Mouse (Mus musculus): Measurements from ENCODE around the gene A730061H03Rik. TPM values are rescaled to one million over a fixed set of nuclear protein-coding genes. Genes with fewer than 3 reads are reported as not detected.

A730061H03Rik gene
- polyA plus RNA-seq, 1 experiment from 2014 or later = 2.2 TPM

- peak; percentile 96 for ATAC-seq
- H3K4me3 ChIP-seq (replicated peaks) = peak within 1 kb of the TSS; percentile 90
- WGBS = under 1% methylated on average over 22 of the region's 22 CpGs
These were observed 30.6 kb upstream of the A730061H03Rik start, which contains the start of gene Psme2 for GRCm38 (mm10) chr14:55590748-55591330. Psme2 (minus strand) TSS chr14:55591113.

GRCm38 (mm10) chr14:55589771-55590448 lies 29.7 kb upstream of the A730061H03Rik start:
- WGBS = 69% methylated on average over 11 of the region's 11 CpGs
- Histone ChIP-seq H3K4me3 (replicated peaks) (peak overlapping the region; percentile 90), H3K27me3 (replicated peaks) (no peaks in the 10 kb centered on the region), H3K4me2 (replicated peaks) (peak overlapping the region; percentile 85), H3K36me3 (peaks cover 3% of the 10 kb centered on the region; the same call in 1 of the 2 replicates), H3K9ac (peak overlapping the region; percentile 52), H3K9me3 (no peaks in the 10 kb centered on the region), H3K4me1 (replicated peaks) (peaks cover 23% of the 10 kb centered on the region), H3K27ac (peak overlapping the region; percentile 98)
- ATAC-seq = no peak

More at GRCm38 (mm10) chr14:55590748-55591330, 30.6 kb upstream of the A730061H03Rik start, which contains the start of gene Psme2:
- Histone ChIP-seq H3K27me3 (replicated peaks) (no peaks in the 10 kb centered on the region), H3K9ac (peak within 1 kb of the TSS; percentile 91), H3K27ac (peak within 1 kb of the TSS; percentile 98), H3K4me2 (replicated peaks) (peak within 1 kb of the TSS; percentile 85), H3K9me3 (no peaks in the 10 kb centered on the region), H3K4me1 (replicated peaks) (peaks cover 20% of the 10 kb centered on the region), H3K36me3 (peaks cover 12% of the 10 kb centered on the region)

GRCm38 (mm10) chr14:55589271-55589670 lies 29.1 kb upstream of the A730061H03Rik start:
- no peak overlapping the region for H3K27ac ChIP-seq
- no peak for ATAC-seq
- no peaks in the 10 kb centered on the region for H3K27me3 ChIP-seq (replicated peaks)
- H3K4me2 ChIP-seq (replicated peaks) = no peak overlapping the region; the same call in 1 of the 2 replicates
- H3K9me3 ChIP-seq = no peaks in the 10 kb centered on the region
- H3K9ac ChIP-seq = no peak overlapping the region
- no peaks in the 10 kb centered on the region for H3K36me3 ChIP-seq
- H3K4me3 ChIP-seq (replicated peaks) = no peak overlapping the region
- H3K4me1 ChIP-seq (replicated peaks) = peaks cover 27% of the 10 kb centered on the region
- 93% methylated on average over 5 of the region's 5 CpGs for WGBS

GRCm38 (mm10) chr14:55586149-55586548 lies 25.9 kb upstream of the A730061H03Rik start:
- no peaks in the 10 kb centered on the region for H3K27me3 ChIP-seq (replicated peaks)
- no peak overlapping the region for H3K9ac ChIP-seq
- H3K4me2 ChIP-seq (replicated peaks) = no peak overlapping the region
- H3K4me1 ChIP-seq (replicated peaks) = peaks cover 18% of the 10 kb centered on the region
- H3K36me3 ChIP-seq = peaks cover 6% of the 10 kb centered on the region; the same call in 1 of the 2 replicates
- no peak for ATAC-seq
- no peak overlapping the region for H3K27ac ChIP-seq
- H3K9me3 ChIP-seq = no peaks in the 10 kb centered on the region
- no peak overlapping the region for H3K4me3 ChIP-seq (replicated peaks)
- WGBS = 93% methylated on average over 2 of the region's 2 CpGs

- Histone ChIP-seq H3K27ac (peak overlapping the region; percentile 62; the same call in 1 of the 2 replicates), H3K4me1 (replicated peaks) (peaks cover 18% of the 10 kb centered on the region), H3K4me3 (replicated peaks) (peak overlapping the region; percentile 56), H3K9ac (no peak overlapping the region), H3K9me3 (no peaks in the 10 kb centered on the region), H3K27me3 (replicated peaks) (no peaks in the 10 kb centered on the region), H3K36me3 (peaks cover 9% of the 10 kb centered on the region), H3K4me2 (replicated peaks) (peak overlapping the region; percentile 93)
- WGBS = 44% methylated on average over 6 of the region's 6 CpGs
- ATAC-seq = peak; percentile 70
These were observed 25.4 kb upstream of the A730061H03Rik start for GRCm38 (mm10) chr14:55585566-55585960.

GRCm38 (mm10) chr14:55584702-55585565 lies 24.7 kb upstream of the A730061H03Rik start, which contains the start of gene Emc9:
Emc9 (minus strand) TSS chr14:55585302.
- no peaks in the 10 kb centered on the region for H3K27me3 ChIP-seq (replicated peaks)
- peak within 1 kb of the TSS; percentile 53 for H3K9ac ChIP-seq

GRCm38 (mm10) chr14:55584303-55584701 lies 24.1 kb upstream of the A730061H03Rik start:
- ATAC-seq = no peak
- no peaks in the 10 kb centered on the region for H3K9me3 ChIP-seq

More at GRCm38 (mm10) chr14:55584702-55585565, 24.7 kb upstream of the A730061H03Rik start, which contains the start of gene Emc9:
- Histone ChIP-seq H3K27ac (peak within 1 kb of the TSS; percentile 62), H3K4me2 (replicated peaks) (peak within 1 kb of the TSS; percentile 93), H3K9me3 (no peaks in the 10 kb centered on the region), H3K36me3 (peaks cover 13% of the 10 kb centered on the region), H3K4me1 (replicated peaks) (peaks cover 14% of the 10 kb centered on the region), H3K4me3 (replicated peaks) (peak within 1 kb of the TSS; percentile 56)
- 4% methylated on average over 43 of the region's 43 CpGs for WGBS
- peak; percentile 93 for ATAC-seq

GRCm38 (mm10) chr14:55581981-55582681 lies 21.9 kb upstream of the A730061H03Rik start:
- Histone ChIP-seq H3K9ac (no peak overlapping the region), H3K4me3 (replicated peaks) (no peak overlapping the region), H3K27me3 (replicated peaks) (no peaks in the 10 kb centered on the region), H3K4me1 (replicated peaks) (peaks cover 11% of the 10 kb centered on the region; the same call in 1 of the 2 replicates), H3K27ac (no peak overlapping the region), H3K36me3 (peaks cover 13% of the 10 kb centered on the region), H3K4me2 (replicated peaks) (no peak overlapping the region), H3K9me3 (no peaks in the 10 kb centered on the region)
- no peak for ATAC-seq
- 68% methylated on average over 9 of the region's 9 CpGs for WGBS

More at GRCm38 (mm10) chr14:55584303-55584701, 24.1 kb upstream of the A730061H03Rik start:
- peaks cover 9% of the 10 kb centered on the region; the same call in 1 of the 2 replicates for H3K4me1 ChIP-seq (replicated peaks)
- peaks cover 13% of the 10 kb centered on the region for H3K36me3 ChIP-seq
- H3K9ac ChIP-seq = peak overlapping the region; percentile 53; the same call in 1 of the 2 replicates
- no peaks in the 10 kb centered on the region for H3K27me3 ChIP-seq (replicated peaks)
- 35% methylated on average over 5 of the region's 5 CpGs for WGBS
- peak overlapping the region; percentile 56 for H3K4me3 ChIP-seq (replicated peaks)
- H3K4me2 ChIP-seq (replicated peaks) = peak overlapping the region; percentile 93
- no peak overlapping the region for H3K27ac ChIP-seq

- H3K27me3 ChIP-seq (replicated peaks) = no peaks in the 10 kb centered on the region
- H3K9ac ChIP-seq = no peak overlapping the region
- 94% methylated on average over 16 of the region's 16 CpGs for WGBS
- peaks cover 13% of the 10 kb centered on the region for H3K36me3 ChIP-seq
- H3K27ac ChIP-seq = no peak overlapping the region
- H3K4me1 ChIP-seq (replicated peaks) = peaks cover 13% of the 10 kb centered on the region
- no peak overlapping the region for H3K4me3 ChIP-seq (replicated peaks)
- H3K9me3 ChIP-seq = no peaks in the 10 kb centered on the region
- H3K4me2 ChIP-seq (replicated peaks) = no peak overlapping the region
- ATAC-seq = no peak
These were observed 20.5 kb upstream of the A730061H03Rik start for GRCm38 (mm10) chr14:55580731-55581130.

GRCm38 (mm10) chr14:55579511-55580496 lies 19.6 kb upstream of the A730061H03Rik start:
- Histone ChIP-seq H3K27me3 (replicated peaks) (no peaks in the 10 kb centered on the region), H3K4me3 (replicated peaks) (no peak overlapping the region), H3K4me2 (replicated peaks) (peak overlapping the region; percentile 79; the same call in 1 of the 2 replicates), H3K36me3 (peaks cover 13% of the 10 kb centered on the region), H3K9me3 (no peaks in the 10 kb centered on the region), H3K27ac (no peak overlapping the region), H3K4me1 (replicated peaks) (peaks cover 13% of the 10 kb centered on the region), H3K9ac (no peak overlapping the region)
- no peak for ATAC-seq
- 87% methylated on average over 23 of the region's 23 CpGs for WGBS

Measured in intestine, embryonic 15.5 days (tissue).